Mouse (Mus musculus): ENCODE data around the gene 2610528A11Rik.
"Not testable (repeated sequence)": the region's sequence is repeated elsewhere in the genome, so short reads cannot be mapped to it uniquely, and the experiment has no call there.

Gene 2610528A11Rik

DNA sequence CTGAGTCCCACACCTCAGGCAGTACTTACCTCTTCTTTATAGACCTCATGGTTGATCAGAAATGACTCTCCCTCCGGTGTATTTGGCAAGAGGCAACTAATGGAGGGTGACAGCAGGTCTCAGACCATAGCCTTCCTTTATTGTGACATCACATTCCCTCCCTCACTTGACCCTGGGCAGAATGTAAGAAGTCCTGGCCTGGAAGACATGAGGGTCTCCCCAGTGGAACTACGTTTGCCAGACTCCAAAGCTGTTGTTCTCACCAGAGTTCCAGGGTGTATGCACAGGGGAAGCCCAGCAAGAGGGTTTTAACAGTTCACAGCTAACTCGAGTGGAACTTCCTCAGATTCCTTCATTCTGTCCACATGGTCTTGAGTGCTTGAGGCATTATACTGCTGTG, at the start of gene 2610528A11Rik:
Gene 2610528A11Rik (minus strand): TSS at position 101 of the 400 bp plus-strand sequence.
- DNase-seq, result no peak

DNA sequence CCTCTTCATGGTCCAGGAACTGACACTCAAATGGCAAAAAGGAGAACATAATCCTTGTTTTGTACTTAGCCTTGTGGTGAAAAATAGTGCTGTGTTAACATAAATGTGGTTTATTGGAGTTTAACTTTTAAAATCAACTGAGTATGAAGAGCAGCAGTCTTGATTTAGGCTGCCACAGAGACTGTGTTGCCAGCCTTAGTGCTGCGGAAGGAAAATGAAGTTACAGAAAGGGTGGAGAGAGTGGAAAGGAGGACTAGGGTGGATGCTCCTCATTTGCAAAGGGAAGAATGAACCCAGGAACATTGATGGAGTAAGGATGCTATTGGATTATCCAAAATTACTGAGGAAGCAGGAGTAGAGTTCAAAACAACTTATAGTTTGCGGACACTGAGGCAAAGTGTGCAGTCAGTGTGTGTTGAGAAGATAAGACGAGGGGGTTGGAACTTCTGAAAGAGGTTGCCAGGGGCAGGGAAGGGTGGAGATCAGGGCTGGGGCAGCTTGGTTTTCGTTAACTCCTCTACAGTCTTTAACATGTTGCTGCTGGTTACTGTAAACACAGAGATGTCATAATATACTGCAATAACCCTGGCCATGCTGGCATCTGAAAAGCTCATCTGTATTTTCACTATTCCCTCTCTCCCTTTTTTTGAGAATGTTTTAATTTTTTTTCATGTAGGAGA, 49.6 kb upstream of the 2610528A11Rik start:
- DNase-seq, result no peak

DNA sequence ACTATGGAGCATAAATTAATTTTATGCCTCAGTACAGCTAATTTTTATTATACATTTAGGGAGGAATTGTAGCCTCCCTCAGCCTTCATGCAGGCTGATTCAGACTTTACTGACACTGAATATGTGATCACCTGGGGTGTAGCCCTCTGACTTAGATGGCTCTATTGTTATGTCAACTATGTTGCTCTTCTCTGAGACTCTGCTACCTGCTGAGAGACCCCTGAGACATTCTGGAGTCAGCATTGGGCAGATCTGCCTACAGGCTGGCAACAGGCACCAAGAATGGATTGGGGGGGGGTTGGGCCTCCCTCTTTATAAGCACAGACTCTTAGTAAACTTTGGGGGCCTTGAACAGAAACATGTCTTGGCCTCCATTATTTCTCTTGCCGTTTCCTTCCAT, 40.6 kb upstream of the 2610528A11Rik start:
- DNase-seq, result no peak

DNA sequence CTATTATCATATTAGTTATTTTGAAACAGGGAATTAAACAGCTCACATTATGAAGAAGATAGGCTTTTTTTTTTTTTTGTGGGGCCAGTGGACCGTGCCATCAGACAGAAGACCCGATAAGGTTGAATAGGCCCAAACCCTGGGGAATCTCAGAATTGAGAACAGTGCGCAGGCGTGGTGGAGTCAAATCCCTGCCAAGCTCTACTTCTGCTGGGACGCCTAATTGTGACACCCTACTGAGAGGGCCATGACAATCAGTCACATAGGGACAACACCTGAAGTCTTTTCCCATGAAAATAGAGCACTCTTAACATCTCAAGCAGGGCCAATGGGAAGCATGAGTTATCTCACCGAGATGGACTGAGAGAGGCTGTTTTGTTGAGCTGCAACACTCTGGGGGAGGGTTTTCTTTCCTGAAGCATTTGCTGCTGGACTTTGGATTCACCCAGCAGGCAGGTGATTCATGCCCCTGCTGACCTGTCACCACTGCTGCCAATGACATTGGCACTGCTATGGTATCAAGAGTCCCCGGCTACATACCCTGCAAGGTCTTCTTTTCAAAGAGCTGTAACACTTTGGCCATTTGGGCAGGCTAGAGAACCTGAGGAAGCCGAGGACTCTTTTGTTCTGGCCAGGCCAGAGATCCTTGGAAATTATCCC, 25.4 kb upstream of the 2610528A11Rik start:
- DNase-seq, result no peak

DNA sequence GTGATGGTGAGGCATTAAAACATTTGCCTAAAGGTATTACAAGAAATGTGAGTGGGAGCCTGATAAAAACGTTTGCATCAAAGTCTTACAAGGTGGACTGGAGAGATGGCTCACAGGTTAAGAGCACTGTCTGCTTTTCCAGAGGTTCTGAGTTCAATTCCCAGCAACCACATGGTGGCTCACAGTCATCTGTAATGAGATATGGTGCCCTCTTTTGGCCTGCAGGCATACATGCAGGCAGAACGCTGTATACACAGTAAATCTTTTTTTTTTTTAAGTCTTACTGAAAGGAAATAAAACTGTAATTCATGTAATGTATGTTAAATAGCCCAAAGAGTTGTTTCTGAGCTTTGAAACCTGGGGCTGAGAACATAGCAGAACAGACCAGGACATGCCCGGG, 23.8 kb upstream of the 2610528A11Rik start:
- DNase-seq, result not testable (repeated sequence)

DNA sequence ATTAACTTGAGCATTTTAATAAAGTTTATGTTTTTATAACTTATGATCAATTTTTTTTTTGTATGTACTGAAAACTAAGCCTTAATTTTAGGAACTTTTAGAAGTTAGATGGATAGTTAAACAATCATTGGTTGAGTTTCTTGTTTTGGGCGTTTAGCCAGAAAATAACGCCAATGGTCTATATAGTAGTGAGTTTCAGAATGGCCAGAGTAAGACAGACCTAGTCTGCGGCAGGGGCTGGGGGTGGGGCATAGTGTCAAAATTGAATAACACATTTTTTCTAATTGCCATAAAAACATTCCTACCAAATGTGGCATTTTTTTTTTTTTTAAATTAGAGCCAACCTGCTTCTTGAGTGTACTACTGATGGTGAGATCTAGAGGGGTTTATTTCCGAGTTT, 22.3 kb upstream of the 2610528A11Rik start:
- no peak for DNase-seq

DNA sequence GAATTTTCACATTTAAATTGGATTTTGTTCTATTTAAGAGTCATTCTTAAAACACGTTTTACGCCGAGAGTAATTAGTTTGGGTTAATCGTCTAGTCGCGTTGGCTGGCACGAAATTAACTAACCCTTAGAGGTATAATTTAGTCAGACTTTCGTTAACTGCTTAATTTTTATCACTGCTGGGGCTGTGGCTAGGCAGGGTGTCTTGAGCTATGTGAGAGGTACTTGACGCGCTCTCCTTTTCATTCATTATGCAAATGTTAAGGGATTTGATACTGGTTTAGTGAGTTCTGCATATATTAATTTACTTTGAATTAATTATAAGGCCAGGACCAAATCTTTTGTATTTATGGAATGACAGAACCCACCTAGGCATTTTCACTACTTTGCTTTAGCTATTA, 21.8 kb upstream of the 2610528A11Rik start:
- DNase-seq, result no peak

DNA sequence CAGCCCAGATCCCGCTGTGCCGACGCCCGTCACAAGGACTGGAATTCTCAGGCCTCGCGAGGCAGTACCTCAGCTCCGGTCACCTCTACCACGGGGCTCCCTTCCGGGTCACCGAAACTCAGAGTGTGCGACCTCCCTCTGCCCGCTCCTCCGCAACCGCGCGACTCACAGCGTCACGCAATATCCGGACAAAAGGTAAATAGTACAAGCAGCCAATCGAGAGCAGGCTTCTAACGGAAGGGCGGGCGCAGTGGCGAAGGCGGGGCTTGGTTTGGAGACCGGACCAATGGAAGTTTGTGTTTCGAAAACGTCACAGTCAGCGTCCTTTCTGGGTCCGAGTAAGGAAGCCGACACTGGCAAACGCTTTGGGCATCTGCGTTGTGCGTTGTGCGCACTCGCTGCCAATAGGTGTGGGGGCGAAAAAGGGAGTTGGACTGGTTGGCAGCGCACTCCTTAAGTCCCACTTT, 21.3 kb upstream of the 2610528A11Rik start, which contains the start of gene Ghitm:
Gene Ghitm (minus strand): TSS at position 146 of the 467 bp plus-strand sequence.
- DNase-seq, result peak; percentile 97

DNA sequence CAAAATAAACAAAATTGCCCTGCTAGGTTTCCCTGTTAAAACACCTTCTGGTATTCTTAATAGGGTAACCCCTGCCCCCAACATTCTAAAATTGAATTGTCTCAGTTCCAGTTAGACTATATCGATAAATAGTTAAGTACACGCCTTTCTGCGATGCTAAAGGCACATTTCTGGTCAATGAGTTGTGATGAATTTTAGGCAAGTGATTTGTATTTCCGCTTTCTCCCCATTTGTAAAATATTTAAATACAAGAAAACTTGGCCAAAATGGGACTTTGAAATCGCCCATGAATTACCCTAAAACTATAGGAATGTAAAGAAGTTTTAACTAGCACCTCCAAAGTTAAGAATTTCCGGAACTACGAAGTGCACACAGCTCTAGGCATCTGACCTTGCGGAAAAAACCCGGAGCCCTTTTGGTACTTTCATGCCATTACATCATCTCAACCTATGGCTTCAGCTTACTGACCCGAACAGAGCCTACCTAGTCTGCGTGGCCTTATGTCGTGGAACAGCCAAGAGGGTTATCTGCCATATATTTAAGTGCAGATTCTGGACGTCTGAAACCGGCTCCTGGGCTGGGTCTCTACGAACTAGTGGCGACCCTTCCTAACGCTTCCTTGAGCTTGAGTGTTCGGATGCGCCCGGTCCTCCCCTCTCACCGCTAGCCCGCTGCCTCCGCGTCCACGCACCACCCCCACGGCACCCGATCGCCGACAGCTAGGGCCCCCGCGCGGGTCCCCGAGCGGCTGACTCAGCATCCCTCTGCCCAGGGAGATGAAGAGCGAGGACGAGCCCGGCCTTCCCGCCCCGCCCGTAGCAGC, 20.7 kb upstream of the 2610528A11Rik start:
- no peak for DNase-seq

DNA sequence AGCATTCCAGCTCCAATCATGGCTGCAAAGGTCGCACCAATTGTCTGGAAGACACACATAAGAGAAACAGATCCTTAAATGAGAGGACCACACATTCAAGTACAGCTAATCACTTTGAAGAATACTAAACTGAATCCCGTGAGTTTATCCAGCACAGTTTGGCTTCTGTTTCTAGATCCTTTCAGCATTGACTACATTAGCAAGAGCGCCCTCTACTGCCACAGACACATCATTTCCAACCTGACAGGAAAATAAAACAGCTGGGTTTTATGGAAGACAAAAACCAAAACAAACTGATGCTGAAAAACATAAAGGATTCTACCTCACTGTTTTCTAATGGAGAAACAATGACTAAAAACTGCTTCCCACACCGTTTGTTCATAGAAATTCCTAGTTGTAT, 13.8 kb upstream of the 2610528A11Rik start:
- peak; percentile 66 for DNase-seq

DNA sequence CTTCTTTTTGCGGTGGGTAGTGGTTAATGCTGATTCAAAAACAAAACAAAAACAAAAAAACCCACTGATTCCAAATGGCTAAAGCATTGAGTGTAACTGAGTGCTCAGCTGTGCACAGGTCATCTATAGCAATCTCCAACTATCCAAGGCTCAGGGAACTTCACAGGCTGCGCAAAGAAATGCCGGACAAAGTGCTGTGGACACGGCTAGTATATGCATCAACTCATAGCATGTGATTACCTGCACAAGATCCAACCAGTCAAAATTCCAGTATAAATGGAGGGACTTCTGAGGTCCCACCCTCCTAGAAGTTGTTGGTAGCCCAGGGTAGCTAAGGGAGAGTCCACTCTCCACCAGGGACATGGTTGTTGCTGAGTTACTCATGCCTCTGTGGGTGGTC, 5.4 kb upstream of the 2610528A11Rik start:
- DNase-seq, result no peak

DNA sequence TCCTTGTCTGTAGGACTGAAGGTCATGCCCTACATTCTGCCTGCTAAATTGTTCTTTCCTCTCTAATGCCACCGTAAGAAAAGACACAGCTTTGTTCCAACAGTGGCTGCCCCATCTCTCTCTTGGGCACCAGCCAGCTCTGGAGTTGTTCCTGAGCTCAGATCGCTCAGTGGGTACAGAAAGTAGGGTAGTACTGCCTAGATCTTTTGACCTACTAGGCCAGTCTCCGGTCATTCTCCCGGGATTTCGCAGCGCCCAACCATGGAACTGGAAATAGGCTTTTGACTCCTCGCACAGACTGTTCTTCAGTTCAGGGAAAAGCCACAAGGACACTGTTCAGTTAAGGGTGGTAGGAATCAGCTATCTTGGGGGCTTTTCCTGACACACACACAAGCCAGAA, 891 bp downstream of the 2610528A11Rik start:
- no peak for DNase-seq

DNA sequence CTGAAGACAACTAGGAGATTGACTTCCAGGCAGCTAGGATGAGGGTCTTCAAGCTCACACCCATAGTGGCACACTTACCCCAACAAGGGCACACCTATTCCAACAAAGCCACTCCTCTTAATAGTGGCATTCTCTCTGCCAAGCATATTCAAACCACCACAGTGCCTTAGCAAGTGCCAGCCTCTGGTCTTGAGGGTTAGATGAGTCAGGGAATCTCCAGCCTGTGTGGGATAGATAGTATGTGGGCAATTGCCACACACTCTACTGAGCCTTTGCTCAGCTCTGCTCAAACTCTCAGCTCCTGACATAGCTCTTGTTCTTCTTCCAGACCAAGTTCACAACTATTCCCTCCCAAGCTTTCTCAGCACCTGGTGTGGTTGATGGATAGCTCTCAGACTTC, 2.5 kb downstream of the 2610528A11Rik start:
- no peak for DNase-seq

DNA sequence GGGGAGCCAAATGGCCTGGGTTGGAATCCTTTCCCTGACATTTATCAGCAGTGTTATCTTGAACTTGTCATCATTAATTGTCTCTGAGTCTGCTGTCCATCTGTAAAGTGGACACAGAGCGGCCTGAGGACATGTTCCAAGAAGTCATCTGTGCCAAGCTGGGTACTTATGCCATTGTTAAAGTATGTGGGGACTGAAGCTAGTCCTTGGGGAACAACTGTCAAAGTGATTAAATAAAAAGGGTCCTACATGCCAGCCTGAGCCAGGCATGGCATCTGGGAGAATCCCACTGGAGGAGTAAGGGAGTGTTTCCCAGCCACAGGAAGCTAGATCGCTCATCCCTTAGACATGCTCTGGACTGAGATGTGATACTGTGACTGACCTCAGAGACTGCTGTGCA, 3.4 kb downstream of the 2610528A11Rik start:
- DNase-seq, result no peak

DNA sequence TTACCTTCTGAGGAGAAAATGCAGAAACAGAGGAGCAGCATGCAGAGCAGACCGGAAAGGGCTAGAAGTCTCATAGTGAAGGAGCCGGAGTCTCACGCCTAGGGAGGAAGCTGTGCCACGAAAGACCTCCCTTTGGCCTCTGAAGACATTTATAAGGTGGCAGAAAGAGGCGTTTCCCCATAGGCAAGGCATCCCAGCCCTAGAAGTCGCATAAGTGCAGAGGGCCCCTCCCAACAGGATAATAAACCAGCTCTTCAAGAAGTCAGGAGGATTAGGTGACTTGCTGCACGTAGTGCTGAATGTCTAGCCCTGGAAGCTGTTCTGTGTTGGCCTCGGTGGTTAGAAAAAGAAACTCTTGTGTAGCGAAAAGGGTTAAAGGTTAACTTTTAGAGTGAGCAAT, 3.8 kb downstream of the 2610528A11Rik start:
- DNase-seq, result no peak

DNA sequence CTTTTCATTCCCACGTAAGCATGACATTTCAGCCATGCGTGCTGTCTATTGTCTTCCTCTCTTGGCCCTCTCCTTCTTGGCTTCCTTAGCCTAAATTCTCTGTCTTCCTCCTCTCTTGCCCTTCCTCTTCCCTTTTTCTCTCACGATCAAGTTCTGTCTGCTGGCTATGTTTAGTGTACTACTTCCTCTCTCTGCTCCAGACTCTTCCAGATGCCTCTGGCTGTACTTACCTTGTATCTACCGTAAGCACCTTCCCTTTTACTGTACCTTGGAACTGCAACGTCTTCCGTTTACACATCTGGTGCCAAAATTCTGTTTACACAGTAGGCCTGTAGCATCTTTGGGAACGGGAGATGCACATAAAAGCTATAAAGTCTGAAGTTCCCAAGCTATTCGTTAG, 4.4 kb downstream of the 2610528A11Rik start:
- no peak for DNase-seq

DNA sequence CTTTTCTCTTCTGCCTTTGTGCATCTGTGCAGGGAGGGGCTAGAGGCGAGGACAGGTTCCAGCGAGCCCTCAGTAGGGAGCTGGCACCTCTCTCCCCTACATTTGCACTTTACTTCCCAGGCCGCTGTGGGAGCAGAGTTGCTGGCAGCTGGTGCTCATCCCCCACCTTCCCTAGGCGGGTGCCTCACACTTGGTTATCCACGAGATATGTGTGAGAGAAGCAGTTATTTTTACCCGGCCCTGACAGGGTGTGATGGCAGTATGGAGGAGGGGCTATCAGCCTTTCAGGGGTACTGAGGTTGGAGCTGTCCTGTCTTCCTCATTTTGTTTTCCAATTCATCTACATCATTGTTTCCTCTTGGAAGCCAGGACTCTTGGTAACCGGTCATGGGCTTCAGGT, 8.0 kb downstream of the 2610528A11Rik start:
- no peak for DNase-seq

DNA sequence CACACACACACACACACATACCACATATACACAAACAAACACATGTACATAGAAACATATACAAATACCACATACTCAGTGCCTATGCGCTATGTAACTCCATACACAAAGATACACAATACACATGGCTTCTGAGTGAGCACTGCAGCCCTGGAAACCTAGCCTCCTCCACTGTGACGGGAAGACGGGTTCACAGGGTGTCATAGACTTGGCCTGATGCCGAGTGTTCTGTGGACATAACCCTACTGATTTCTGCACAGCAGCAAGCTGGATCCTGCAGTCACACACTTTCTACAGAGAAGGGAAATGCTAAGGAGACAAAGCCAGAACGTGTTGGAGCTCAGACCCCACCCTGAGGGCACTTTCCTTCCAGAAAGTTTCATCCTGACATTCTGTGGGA, 9.1 kb downstream of the 2610528A11Rik start:
- peak; percentile 85 for DNase-seq

DNA sequence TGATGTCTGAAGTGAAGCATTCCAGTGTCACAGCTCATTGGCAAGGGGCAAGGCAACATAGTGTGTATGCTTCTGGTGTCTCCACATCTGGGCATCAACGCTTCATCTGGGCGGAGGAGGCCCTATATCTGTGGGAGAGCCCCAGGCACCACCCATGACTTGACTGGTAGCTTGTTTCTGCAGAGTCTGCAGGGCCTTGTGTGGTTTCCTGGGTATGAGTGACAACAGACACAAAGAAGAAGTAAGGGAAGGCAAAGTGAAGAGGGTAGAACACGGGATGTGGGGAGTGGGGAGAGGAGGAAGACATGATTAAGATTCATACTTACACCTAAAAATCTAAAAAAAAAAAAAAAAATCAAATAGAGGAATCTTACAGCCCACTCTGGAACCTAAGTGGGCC, 11.3 kb downstream of the 2610528A11Rik start:
- DNase-seq, result no peak

DNA sequence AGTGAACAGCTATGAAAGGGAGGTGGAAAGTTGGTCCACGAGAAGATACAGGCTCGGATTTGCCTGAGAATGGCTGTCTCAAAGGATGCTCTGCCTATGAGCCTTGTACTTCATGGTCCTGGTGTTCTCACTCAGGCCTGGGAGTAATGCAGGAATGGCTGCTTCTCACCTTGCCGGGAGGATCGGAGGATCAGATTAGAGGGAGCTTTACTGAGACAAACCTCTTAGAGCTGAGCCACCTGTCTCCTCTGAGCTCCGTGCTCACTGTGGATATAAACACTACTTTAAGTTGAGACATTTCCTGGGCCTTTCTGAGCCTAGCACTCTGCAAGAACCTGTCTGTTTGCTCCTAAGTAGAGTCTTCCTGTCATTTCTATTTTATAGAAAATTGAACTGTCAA, 12.3 kb downstream of the 2610528A11Rik start:
- DNase-seq, result no peak

DNA sequence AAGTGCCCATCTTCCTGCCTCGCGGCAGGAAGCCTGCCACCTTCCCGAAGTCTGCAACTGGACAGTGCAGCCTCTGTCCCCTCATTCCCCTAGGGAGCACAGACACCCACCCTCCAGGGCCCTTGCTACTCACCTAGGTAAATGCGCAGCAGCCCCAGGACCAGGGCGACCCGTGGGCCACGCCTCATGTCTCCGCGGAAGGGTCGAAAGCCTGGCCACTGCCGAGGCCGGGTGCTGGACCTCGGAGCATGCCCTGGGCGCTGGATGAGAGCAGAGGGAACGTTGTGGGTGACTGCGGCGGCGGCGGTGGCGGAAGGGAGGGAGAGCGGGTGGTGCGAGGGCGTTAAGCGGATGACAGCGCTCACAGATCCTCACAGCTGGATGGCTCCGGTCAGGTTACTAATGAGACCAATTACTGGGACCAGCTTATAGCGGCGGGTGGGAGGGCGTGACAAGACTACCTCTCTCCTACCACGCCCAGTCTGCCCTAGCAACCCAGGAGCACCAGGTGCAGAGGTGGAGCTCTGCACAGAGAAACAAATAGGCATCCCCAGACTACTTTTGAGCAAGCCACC, 15.8 kb downstream of the 2610528A11Rik start, which contains the start of gene Cdhr1:
Gene Cdhr1 (minus strand): TSS at position 392 of the 575 bp plus-strand sequence.
- peak; percentile 25 for DNase-seq

DNA sequence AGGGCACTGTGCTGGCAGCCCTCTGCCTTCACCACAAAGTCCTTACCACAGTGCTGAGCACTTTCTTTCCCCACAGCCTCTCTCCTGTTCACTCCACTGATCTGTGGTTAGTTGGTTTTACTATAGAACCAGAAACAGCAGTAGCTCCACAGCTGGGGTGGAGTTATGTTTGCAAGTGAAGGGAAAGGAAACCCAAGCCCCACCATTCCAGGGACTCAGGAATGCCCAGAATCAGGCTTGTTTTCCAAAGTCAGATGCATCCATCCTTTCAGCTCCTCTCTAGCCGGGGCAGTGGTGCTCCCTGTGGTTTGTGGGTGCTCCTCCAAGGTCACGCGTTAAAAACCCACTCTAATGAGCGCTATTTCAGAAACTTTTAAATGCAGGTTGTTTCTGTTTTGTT, 18.3 kb downstream of the 2610528A11Rik start:
- no peak for DNase-seq

DNA sequence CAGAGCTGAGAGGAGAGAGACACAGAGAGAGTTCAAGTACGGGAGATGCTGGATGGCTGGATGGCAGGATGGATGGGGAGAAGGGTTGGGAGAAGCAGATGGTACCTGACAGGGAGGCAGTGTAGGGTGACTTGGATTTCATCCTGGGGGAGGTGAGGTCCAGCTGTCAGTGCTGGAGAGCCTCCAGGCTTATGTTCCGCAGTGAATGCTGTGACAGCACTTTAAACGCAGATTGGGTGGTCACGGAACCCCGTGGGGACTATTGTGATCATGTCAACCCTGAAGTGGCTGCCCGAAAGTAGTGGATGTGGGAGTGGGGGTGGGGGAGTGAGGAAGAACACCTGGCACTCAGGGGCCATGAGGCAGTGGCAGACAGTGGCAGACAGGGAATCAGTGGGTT, 19.4 kb downstream of the 2610528A11Rik start:
- no peak for DNase-seq

All from kidney, postnatal 10 days (tissue).